Mouse (Mus musculus): ENCODE results near the gene Trim66. TPM values are rescaled to one million over a fixed set of nuclear protein-coding genes. Genes with fewer than 3 reads are reported as not detected.
A peak's percentile ranks its signal among the peaks of the same experiment; 100 is the strongest.

Gene Trim66
- polyA plus RNA-seq, 1 experiment, result not detected

GRCm38 (mm10) chr7:109533888-109534287 is 26.0 kb upstream of the Trim66 start:
- TF ChIP-seq GATA1 (IDR thresholded peaks at IDR 0.05; ENCODE audit: borderline replicate concordance, low read length) (no peak), FLI1 (IDR thresholded peaks at IDR 0.05; ENCODE audit: low read length) (no peak)
- Histone ChIP-seq H3K9me3 (no peaks in the 10 kb centered on the region), H3K4me1 (peaks cover 45% of the 10 kb centered on the region), H3K27me3 (replicated peaks) (peaks cover 2% of the 10 kb centered on the region), H3K36me3 (replicated peaks; ENCODE audit: low read length) (peaks cover 59% of the 10 kb centered on the region), H3K4me3 (replicated peaks) (no peak overlapping the region)

- TF ChIP-seq FLI1 (IDR thresholded peaks at IDR 0.05; ENCODE audit: low read length), result no peak
- no peak for TF ChIP-seq GATA1 (IDR thresholded peaks at IDR 0.05; ENCODE audit: borderline replicate concordance, low read length)
- Histone ChIP-seq H3K36me3 (replicated peaks; ENCODE audit: low read length) (peaks cover 60% of the 10 kb centered on the region), H3K4me3 (replicated peaks) (no peak overlapping the region), H3K4me1 (peaks cover 50% of the 10 kb centered on the region), H3K9me3 (no peaks in the 10 kb centered on the region), H3K27me3 (replicated peaks) (peaks cover 2% of the 10 kb centered on the region)
Observed at GRCm38 (mm10) chr7:109533129-109533528, 25.2 kb upstream of the Trim66 start.

GRCm38 (mm10) chr7:109532691-109533090 is 24.8 kb upstream of the Trim66 start:
- Histone ChIP-seq H3K4me3 (replicated peaks) (no peak overlapping the region), H3K9me3 (no peaks in the 10 kb centered on the region), H3K27me3 (replicated peaks) (peaks cover 2% of the 10 kb centered on the region), H3K4me1 (peaks cover 50% of the 10 kb centered on the region), H3K36me3 (replicated peaks; ENCODE audit: low read length) (peaks cover 59% of the 10 kb centered on the region)
- no peak for TF ChIP-seq FLI1 (IDR thresholded peaks at IDR 0.05; ENCODE audit: low read length)
- TF ChIP-seq GATA1 (IDR thresholded peaks at IDR 0.05; ENCODE audit: borderline replicate concordance, low read length), result no peak

- no peaks in the 10 kb centered on the region for H3K9me3 ChIP-seq
- H3K27me3 ChIP-seq (replicated peaks), result peaks cover 2% of the 10 kb centered on the region
- H3K36me3 ChIP-seq (replicated peaks; ENCODE audit: low read length), result peaks cover 65% of the 10 kb centered on the region
- TF ChIP-seq FLI1 (IDR thresholded peaks at IDR 0.05; ENCODE audit: low read length), result no peak
- TF ChIP-seq GATA1 (IDR thresholded peaks at IDR 0.05; ENCODE audit: borderline replicate concordance, low read length), result no peak
- H3K4me1 ChIP-seq, result peaks cover 57% of the 10 kb centered on the region
- H3K4me3 ChIP-seq (replicated peaks), result peak overlapping the region; percentile 20
Observed at GRCm38 (mm10) chr7:109531501-109531900, 23.6 kb upstream of the Trim66 start.

- TF ChIP-seq FLI1 (IDR thresholded peaks at IDR 0.05; ENCODE audit: low read length) (no peak), GATA1 (IDR thresholded peaks at IDR 0.05; ENCODE audit: borderline replicate concordance, low read length) (no peak)
- Histone ChIP-seq H3K36me3 (replicated peaks; ENCODE audit: low read length) (peaks cover 72% of the 10 kb centered on the region), H3K27me3 (replicated peaks) (peaks cover 2% of the 10 kb centered on the region), H3K4me1 (peaks cover 69% of the 10 kb centered on the region), H3K9me3 (no peaks in the 10 kb centered on the region), H3K4me3 (replicated peaks) (no peak overlapping the region)
Observed at GRCm38 (mm10) chr7:109529741-109530140, 21.8 kb upstream of the Trim66 start.

GRCm38 (mm10) chr7:109528356-109528755 is 20.4 kb upstream of the Trim66 start:
- Histone ChIP-seq H3K36me3 (replicated peaks; ENCODE audit: low read length) (peaks cover 75% of the 10 kb centered on the region), H3K4me1 (peaks cover 78% of the 10 kb centered on the region), H3K9me3 (no peaks in the 10 kb centered on the region), H3K4me3 (replicated peaks) (no peak overlapping the region), H3K27me3 (replicated peaks) (no peaks in the 10 kb centered on the region)
- no peak for TF ChIP-seq FLI1 (IDR thresholded peaks at IDR 0.05; ENCODE audit: low read length)
- TF ChIP-seq GATA1 (IDR thresholded peaks at IDR 0.05; ENCODE audit: borderline replicate concordance, low read length), result no peak

- Histone ChIP-seq H3K27me3 (replicated peaks) (no peaks in the 10 kb centered on the region), H3K36me3 (replicated peaks; ENCODE audit: low read length) (peaks cover 79% of the 10 kb centered on the region), H3K4me1 (peaks cover 79% of the 10 kb centered on the region), H3K4me3 (replicated peaks) (peak overlapping the region; percentile 42), H3K9me3 (no peaks in the 10 kb centered on the region)
- TF ChIP-seq FLI1 (IDR thresholded peaks at IDR 0.05; ENCODE audit: low read length), result no peak
- TF ChIP-seq GATA1 (IDR thresholded peaks at IDR 0.05; ENCODE audit: borderline replicate concordance, low read length), result no peak
Observed at GRCm38 (mm10) chr7:109527536-109527935, 19.6 kb upstream of the Trim66 start.

GRCm38 (mm10) chr7:109525740-109526663 is 18.1 kb upstream of the Trim66 start:
- peaks cover 79% of the 10 kb centered on the region for H3K4me1 ChIP-seq
- TF ChIP-seq FLI1 (IDR thresholded peaks at IDR 0.05; ENCODE audit: low read length) (no peak), GATA1 (IDR thresholded peaks at IDR 0.05; ENCODE audit: borderline replicate concordance, low read length) (no peak)

GRCm38 (mm10) chr7:109524763-109525162 is 16.8 kb upstream of the Trim66 start:
- Histone ChIP-seq H3K4me1 (peaks cover 79% of the 10 kb centered on the region), H3K36me3 (replicated peaks; ENCODE audit: low read length) (peaks cover 88% of the 10 kb centered on the region), H3K27me3 (replicated peaks) (no peaks in the 10 kb centered on the region), H3K9me3 (no peaks in the 10 kb centered on the region), H3K4me3 (replicated peaks) (no peak overlapping the region)
- no peak for TF ChIP-seq FLI1 (IDR thresholded peaks at IDR 0.05; ENCODE audit: low read length)
- no peak for TF ChIP-seq GATA1 (IDR thresholded peaks at IDR 0.05; ENCODE audit: borderline replicate concordance, low read length)

More at GRCm38 (mm10) chr7:109525740-109526663, 18.1 kb upstream of the Trim66 start:
- H3K4me3 ChIP-seq (replicated peaks), result no peak overlapping the region
- H3K36me3 ChIP-seq (replicated peaks; ENCODE audit: low read length), result peaks cover 86% of the 10 kb centered on the region
- H3K27me3 ChIP-seq (replicated peaks), result no peaks in the 10 kb centered on the region
- H3K9me3 ChIP-seq, result no peaks in the 10 kb centered on the region

GRCm38 (mm10) chr7:109524442-109524744 is 16.5 kb upstream of the Trim66 start:
- H3K36me3 ChIP-seq (replicated peaks; ENCODE audit: low read length), result peaks cover 85% of the 10 kb centered on the region

More at GRCm38 (mm10) chr7:109524442-109524744, 16.5 kb upstream of the Trim66 start:
- H3K9me3 ChIP-seq, result no peaks in the 10 kb centered on the region
- TF ChIP-seq FLI1 (IDR thresholded peaks at IDR 0.05; ENCODE audit: low read length), result no peak
- no peak for TF ChIP-seq GATA1 (IDR thresholded peaks at IDR 0.05; ENCODE audit: borderline replicate concordance, low read length)
- peaks cover 78% of the 10 kb centered on the region for H3K4me1 ChIP-seq
- no peak overlapping the region for H3K4me3 ChIP-seq (replicated peaks)
- no peaks in the 10 kb centered on the region for H3K27me3 ChIP-seq (replicated peaks)

All from megakaryocyte, embryonic 14.5 days (primary cell).